In genomic region chr7:73583400-73583799, GRCm38 (mm10) we compare ENCODE assay signal across 9 mouse cellular contexts. TPM values are rescaled to one million over a fixed set of nuclear protein-coding genes. Genes with fewer than 3 reads are reported as not detected.
DNase-seq lines count a peak whose midpoint lies in the region; ATAC-seq lines count a peak whose summit lies in the region.
"Had no signal": no experiment of that assay in that cellular context is flagged by ENCODE, and none has a peak within 500 bp of the region (broad histone marks: within the 10 kb centered on the region; RNA-seq: fewer than 3 reads in every experiment).

No protein-coding gene starts in this region.

- no peaks in the 10 kb centered on the region for H3K9me3 ChIP-seq in heart, embryonic 15.5 days (replicated peaks)
- no peaks in the 10 kb centered on the region for H3K9me3 ChIP-seq in midbrain, embryonic 11.5 days (ENCODE audit: control insufficient read depth, low read length)
- H3K9me3 ChIP-seq in midbrain, embryonic 16.5 days (replicated peaks; ENCODE audit: control insufficient read depth, low read length, poor library complexity, severe bottlenecking), result no peaks in the 10 kb centered on the region
- no peaks in the 10 kb centered on the region for H3K9me3 ChIP-seq in stomach, embryonic 14.5 days (ENCODE audit: control insufficient read depth, low read depth, low read length)
- H3K9me3 ChIP-seq: G1E had no signal

- 74% methylated on average over 7 of the region's 7 CpGs for WGBS in heart, embryonic 15.5 days
- 74% methylated on average over 7 of the region's 7 CpGs for WGBS in midbrain, embryonic 11.5 days
- 48% methylated on average over 7 of the region's 7 CpGs for WGBS in midbrain, embryonic 16.5 days
- 70% methylated on average over 7 of the region's 7 CpGs for WGBS in stomach, embryonic 14.5 days

- H3K4me3 ChIP-seq in heart, embryonic 15.5 days, result no peak overlapping the region
- no peak overlapping the region for H3K4me3 ChIP-seq in midbrain, embryonic 11.5 days (ENCODE audit: low read depth, low read length)
- no peak overlapping the region for H3K4me3 ChIP-seq in midbrain, embryonic 16.5 days (ENCODE audit: low read depth, low read length)
- no peak overlapping the region for H3K4me3 ChIP-seq in stomach, embryonic 14.5 days (ENCODE audit: low read depth, low read length)

- H3K36me3 ChIP-seq in heart, embryonic 15.5 days, result no peaks in the 10 kb centered on the region
- H3K36me3 ChIP-seq in midbrain, embryonic 11.5 days (ENCODE audit: control insufficient read depth, insufficient read depth, low read length), result no peaks in the 10 kb centered on the region
- H3K36me3 ChIP-seq in midbrain, embryonic 16.5 days (ENCODE audit: control insufficient read depth, insufficient read depth, low read length), result no peaks in the 10 kb centered on the region
- no peaks in the 10 kb centered on the region for H3K36me3 ChIP-seq in stomach, embryonic 14.5 days (ENCODE audit: control insufficient read depth, insufficient read depth, low read length)
- H3K36me3 ChIP-seq: G1E had no signal

- no peak for DNase-seq in heart, postnatal 4 days
- peak; percentile 83 for DNase-seq in midbrain, embryonic 11.5 days (ENCODE audit: low spot score, missing footprints)
- no peak for DNase-seq in left cerebral cortex, adult 9 months (ENCODE audit: low spot score in 2 of 2)
- DNase-seq in cerebellum, adult 9-10 months, result no peak

- no peaks in the 10 kb centered on the region for H3K27me3 ChIP-seq in heart, embryonic 15.5 days
- no peaks in the 10 kb centered on the region for H3K27me3 ChIP-seq in midbrain, embryonic 11.5 days (ENCODE audit: control insufficient read depth, insufficient read depth, low read length)
- H3K27me3 ChIP-seq in midbrain, embryonic 16.5 days (ENCODE audit: control insufficient read depth, insufficient read depth, low read depth, low read length), result no peaks in the 10 kb centered on the region
- H3K27me3 ChIP-seq in stomach, embryonic 14.5 days (ENCODE audit: control insufficient read depth, insufficient read depth, low read length), result no peaks in the 10 kb centered on the region

- H3K9ac ChIP-seq in heart, embryonic 15.5 days, result no peak overlapping the region
- no peak overlapping the region for H3K9ac ChIP-seq in midbrain, embryonic 11.5 days (ENCODE audit: low read length)
- H3K9ac ChIP-seq in midbrain, embryonic 16.5 days (ENCODE audit: low read depth, low read length), result no peak overlapping the region
- H3K9ac ChIP-seq in stomach, embryonic 14.5 days (replicated peaks; ENCODE audit: low read depth, low read length), result no peak overlapping the region

- H3K27ac ChIP-seq in heart, embryonic 15.5 days, result peak overlapping the region; percentile 97
- no peak overlapping the region for H3K27ac ChIP-seq in midbrain, embryonic 11.5 days (ENCODE audit: low read depth, low read length)
- H3K27ac ChIP-seq in midbrain, embryonic 16.5 days (ENCODE audit: low read length), result no peak overlapping the region
- peak overlapping the region; percentile 93; the same call in 1 of the 2 replicates for H3K27ac ChIP-seq in stomach, embryonic 14.5 days (ENCODE audit: low read length)

- peaks cover 42% of the 10 kb centered on the region for H3K4me1 ChIP-seq in heart, embryonic 15.5 days (replicated peaks)
- peaks cover 12% of the 10 kb centered on the region for H3K4me1 ChIP-seq in midbrain, embryonic 11.5 days (ENCODE audit: control insufficient read depth, insufficient read depth, low read length)
- peaks cover 11% of the 10 kb centered on the region for H3K4me1 ChIP-seq in midbrain, embryonic 16.5 days (ENCODE audit: control insufficient read depth, insufficient read depth, low read length)
- peaks cover 37% of the 10 kb centered on the region for H3K4me1 ChIP-seq in stomach, embryonic 14.5 days (ENCODE audit: control insufficient read depth, insufficient read depth, low read length)

- H3K4me2 ChIP-seq in heart, embryonic 15.5 days, result no peak overlapping the region
- H3K4me2 ChIP-seq in midbrain, embryonic 11.5 days, result no peak overlapping the region
- H3K4me2 ChIP-seq in midbrain, embryonic 16.5 days (ENCODE audit: low read length), result no peak overlapping the region
- H3K4me2 ChIP-seq in stomach, embryonic 14.5 days (replicated peaks; ENCODE audit: low read depth, low read length), result no peak overlapping the region

- no peak for ATAC-seq in heart, embryonic 15.5 days (replicated peaks; ENCODE audit: insufficient number of reproducible peaks, insufficient read depth, low FRiP score, low read depth)
- no peak for ATAC-seq in midbrain, embryonic 11.5 days (ENCODE audit: low FRiP score)
- ATAC-seq in midbrain, embryonic 16.5 days, result no peak
- ATAC-seq in granulocyte monocyte progenitor cell, adult 5-6 weeks (replicated peaks; ENCODE audit: poor library complexity, severe bottlenecking), result peak; percentile 42
- no peak for ATAC-seq in stomach, embryonic 14.5 days (ENCODE audit: insufficient number of reproducible peaks, insufficient read depth, low FRiP score, low read depth)

RNA-seq across cellular contexts. Expression of gene Chd2, which starts 41.8 kb away (rescaled TPM):
- 41.2 and 42.9 TPM in 2 replicates for polyA plus RNA-seq in heart, embryonic 15.5 days (2015; fragmentation: Nextera tagmentation; extraction: Ambion mirVana)
- total RNA-seq in heart, postnatal 4 days (2021), result 10 to 100 TPM; 57.3 to 61.0 TPM
- polyA plus RNA-seq in midbrain, embryonic 11.5 days (2014; fragmentation: Nextera tagmentation; extraction: Ambion mirVana), result 41.7 and 42.6 TPM in 2 replicates
- 44.8 and 49.0 TPM in 2 replicates for polyA plus RNA-seq in midbrain, embryonic 16.5 days (2015; fragmentation: Nextera tagmentation; extraction: Ambion mirVana)
- 42.3 and 47.5 TPM in 2 replicates for total RNA-seq in granulocyte monocyte progenitor cell, adult 5-6 weeks (2014; fragmentation: Nextera tagmentation)
- 93.8 and 118 TPM in 2 replicates for total RNA-seq in granulocyte monocyte progenitor cell, adult 5-6 weeks (2017)
- polyA plus RNA-seq in stomach, embryonic 14.5 days (2014; fragmentation: Nextera tagmentation; extraction: Ambion mirVana), result 71.0 and 77.2 TPM in 2 replicates

Comparison
In these comparisons a context has a peak if more than half of its experiments do, and no peak if none do; other contexts are left out.
1. H3K27ac ChIP-seq: peak in heart, embryonic 15.5 days (single experiment) and stomach, embryonic 14.5 days (single experiment); none in midbrain, embryonic 11.5 days (single experiment) and midbrain, embryonic 16.5 days (single experiment).